Mouse (Mus musculus) thymus, adult 2 months (tissue): ENCODE measurements around the gene Eif2b5. TPM values are rescaled to one million over a fixed set of nuclear protein-coding genes. Genes with fewer than 3 reads are reported as not detected.

ENCODE experiments used
- DNase-seq: peaks from one replicate; pipeline ENCODE4 v3.0.0; 2021
- H3K27ac ChIP-seq: fragments of 200-500 bp; 2 replicates; pipeline ENCODE4 v1.5.1; 2012; ENCODE audit warnings: low read length, control low read depth; ENCODE audit not compliant: control insufficient read depth, insufficient read depth
- H3K27me3 ChIP-seq: fragments of 200-500 bp; 2 replicates; pipeline ENCODE4 v1.6.1; 2012; ENCODE audit warnings: mild to moderate bottlenecking, low read length, moderate library complexity, mixed read lengths; ENCODE audit not compliant: control insufficient read depth, insufficient read depth
- H3K36me3 ChIP-seq: fragments of 200-500 bp; 2 replicates; pipeline ENCODE4 v1.6.1; 2012; ENCODE audit warnings: mild to moderate bottlenecking, low read length, moderate library complexity; ENCODE audit not compliant: control insufficient read depth, insufficient read depth
- H3K4me1 ChIP-seq: fragments of 200-500 bp; replicated peaks from 2 replicates; pipeline ENCODE4 v1.6.1; 2012; ENCODE audit warnings: low read length; ENCODE audit not compliant: control insufficient read depth, insufficient read depth
- H3K4me3 ChIP-seq: fragments of 200-500 bp; 2 replicates; pipeline ENCODE4 v1.5.1; 2012; ENCODE audit warnings: mild to moderate bottlenecking, low read length, control low read depth, moderate library complexity; ENCODE audit not compliant: control insufficient read depth, insufficient read depth
- CTCF ChIP-seq: fragments of 200-500 bp; IDR thresholded peaks from 2 replicates; pipeline ENCODE4 v1.5.1; 2012; ENCODE audit warnings: mild to moderate bottlenecking, control low read depth, low read length, moderate library complexity, borderline replicate concordance; ENCODE audit not compliant: control insufficient read depth, poor library complexity, insufficient read depth; ENCODE audit errors: extremely low read depth
- POLR2A ChIP-seq: fragments of 200-500 bp; IDR thresholded peaks from 2 replicates; pipeline ENCODE4 v1.6.1; 2012; ENCODE audit warnings: mild to moderate bottlenecking, low read length, control low read depth, moderate library complexity; ENCODE audit not compliant: control insufficient read depth, poor library complexity, insufficient read depth; ENCODE audit errors: extremely low read depth
- WGBS: fragments of 180-500 bp; shearing (Covaris S2); methylation state at CpG from one replicate; pipeline ENCODE4 v1.1.7; 2018; 5-methylcytosine and 5-hydroxymethylcytosine counted together
- polyA plus RNA-seq: library from polyadenylated mRNA; depleted of rRNA; stranded (reverse); fragments of >200 nt; gene quantifications from 2 replicates; pipeline ENCODE4 v1.2.3, GENCODE M21; 2012; rRNA removed

The Eif2b5 gene
- polyA plus RNA-seq, 1 experiment: 40.7 TPM

DNA sequence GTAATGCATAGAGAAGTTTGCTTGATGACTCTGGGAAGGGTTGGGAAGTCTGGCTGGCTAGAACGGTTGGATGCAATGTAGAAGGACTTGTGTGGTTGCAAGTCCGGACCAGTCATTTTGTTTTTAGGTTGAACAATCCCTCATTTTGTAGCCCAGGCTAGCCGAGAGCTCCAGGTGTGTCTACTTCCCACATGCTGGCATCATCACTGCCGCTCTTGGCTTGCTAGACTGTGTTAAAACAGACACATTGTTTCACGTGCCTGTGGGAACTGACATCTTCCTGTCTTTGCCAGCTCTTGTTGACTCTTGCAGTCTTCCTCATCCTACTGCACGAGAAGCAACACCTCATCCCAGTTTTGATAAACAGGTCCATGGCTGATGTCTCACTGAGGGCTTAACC lies 56.4 kb downstream of the Eif2b5 start:
- H3K4me3 ChIP-seq: no peak overlapping the region
- peaks cover 69% of the 10 kb centered on the region for H3K36me3 ChIP-seq
- H3K27me3 ChIP-seq: no peaks in the 10 kb centered on the region
- WGBS: 93% methylated on average over 6 of the region's 6 CpGs
- H3K27ac ChIP-seq: no peak overlapping the region
- no peaks in the 10 kb centered on the region for H3K4me1 ChIP-seq
- TF ChIP-seq CTCF (no peak), POLR2A (no peak)
- DNase-seq: no peak

DNA sequence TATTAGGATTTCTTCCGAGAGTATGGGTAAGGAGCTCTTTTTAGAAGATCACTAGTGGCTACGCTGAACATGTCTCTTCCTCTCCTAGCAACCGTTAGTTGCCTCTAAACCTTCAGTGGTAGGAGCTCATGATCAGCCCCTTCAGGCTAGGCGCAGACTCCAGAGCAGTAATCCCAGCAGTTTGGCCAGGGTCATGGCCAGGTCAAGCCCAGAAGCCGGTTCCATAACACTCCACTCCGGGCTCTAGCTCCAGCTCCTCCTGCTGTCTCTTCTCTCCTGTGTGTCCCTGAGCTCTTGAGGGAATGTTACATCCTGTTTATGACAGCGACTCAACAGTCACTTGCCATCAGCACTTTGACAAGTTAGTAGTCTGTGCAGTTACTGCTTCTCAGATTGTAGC lies 58.8 kb downstream of the Eif2b5 start:
- no peaks in the 10 kb centered on the region for H3K4me1 ChIP-seq
- H3K27ac ChIP-seq: no peak overlapping the region
- TF ChIP-seq CTCF: no peak
- TF ChIP-seq POLR2A: no peak
- H3K4me3 ChIP-seq: no peak overlapping the region
- WGBS: 94% methylated on average over 7 of the region's 7 CpGs
- H3K27me3 ChIP-seq: no peaks in the 10 kb centered on the region
- H3K36me3 ChIP-seq: peaks cover 62% of the 10 kb centered on the region
- no peak for DNase-seq

Other genes with a start within 250 kb of the Eif2b5 start
- gene Parl, start 196.4 kb upstream of the Eif2b5 start, polyA plus RNA-seq: 46.3 and 48.4 TPM in 2 replicates
- gene Cyp2ab1, start 173.4 kb upstream of the Eif2b5 start, polyA plus RNA-seq: 0.37 and 0.40 TPM in 2 replicates
- gene Abcc5, start 72.4 kb upstream of the Eif2b5 start, polyA plus RNA-seq: 244 and 275 TPM in 2 replicates
- 42.7 and 49.5 TPM in 2 replicates for gene Dvl3, start 18.2 kb downstream of the Eif2b5 start, polyA plus RNA-seq
- gene Ap2m1, start 36.7 kb downstream of the Eif2b5 start, polyA plus RNA-seq: 512 and 578 TPM in 2 replicates
- gene Abcf3, start 49.8 kb downstream of the Eif2b5 start, polyA plus RNA-seq: 60.9 and 70.8 TPM in 2 replicates
- 0.03 and 0.15 TPM in 2 replicates for gene Vwa5b2, start 90.7 kb downstream of the Eif2b5 start, polyA plus RNA-seq
- gene Eef1akmt4, start 112.8 kb downstream of the Eif2b5 start, polyA plus RNA-seq: 21.3 and 24.0 TPM in 2 replicates
- gene Gm49333, start 112.8 kb downstream of the Eif2b5 start, polyA plus RNA-seq: not detected in 2 replicates
- 35.0 and 35.4 TPM in 2 replicates for gene Alg3, start 112.9 kb downstream of the Eif2b5 start, polyA plus RNA-seq
- gene Camk2n2, start 122.5 kb downstream of the Eif2b5 start, polyA plus RNA-seq: 3.5 TPM in 2 replicates
- 0.32 and 0.42 TPM in 2 replicates for gene Ece2, start 131.0 kb downstream of the Eif2b5 start, polyA plus RNA-seq
- 101 and 104 TPM in 2 replicates for gene Psmd2, start 152.8 kb downstream of the Eif2b5 start, polyA plus RNA-seq
- 618 and 639 TPM in 2 replicates for gene Eif4g1, start 169.5 kb downstream of the Eif2b5 start, polyA plus RNA-seq
- gene Fam131a, start 194.4 kb downstream of the Eif2b5 start, polyA plus RNA-seq: 6.9 and 8.9 TPM in 2 replicates
- gene Polr2h, start 218.8 kb downstream of the Eif2b5 start, polyA plus RNA-seq: 24.7 and 32.9 TPM in 2 replicates
- gene Clcn2, start 218.9 kb downstream of the Eif2b5 start, polyA plus RNA-seq: 40.5 and 42.1 TPM in 2 replicates
- gene Chrd, start 234.3 kb downstream of the Eif2b5 start, polyA plus RNA-seq: 3.6 and 3.7 TPM in 2 replicates
- gene Thpo, start 235.7 kb downstream of the Eif2b5 start, polyA plus RNA-seq: 0.69 and 1.0 TPM in 2 replicates